Mouse (Mus musculus): ENCODE measurements around the gene H2-Oa. TPM values are rescaled to one million over a fixed set of nuclear protein-coding genes. Genes with fewer than 3 reads are reported as not detected.
"Not testable (repeated sequence)": the region's sequence is repeated elsewhere in the genome, so short reads cannot be mapped to it uniquely, and the experiment has no call there.

H2-Oa gene
- polyA plus RNA-seq, 1 experiment: not detected

- Histone ChIP-seq H3K4me3 (ENCODE audit: insufficient read depth, low read depth, low read length) (peak overlapping the region; percentile 30), H3K27ac (replicated peaks; ENCODE audit: low read depth, low read length) (peak overlapping the region; percentile 39; the same call in 1 of the 2 replicates), H3K4me1 (ENCODE audit: control insufficient read depth, insufficient read depth, insufficient read length, low read length) (no peaks in the 10 kb centered on the region)
Observed at GRCm38 (mm10) chr17:34139416-34139815, 47.3 kb downstream of the H2-Oa start.

- Histone ChIP-seq H3K4me3 (ENCODE audit: insufficient read depth, low read depth, low read length) (no peak overlapping the region), H3K27ac (replicated peaks; ENCODE audit: low read depth, low read length) (no peak overlapping the region), H3K4me1 (ENCODE audit: control insufficient read depth, insufficient read depth, insufficient read length, low read length) (no peaks in the 10 kb centered on the region)
Observed at GRCm38 (mm10) chr17:34140240-34140639, 48.1 kb downstream of the H2-Oa start.

- H3K4me1 ChIP-seq (ENCODE audit: control insufficient read depth, insufficient read depth, insufficient read length, low read length): no peaks in the 10 kb centered on the region
- no peak overlapping the region for H3K27ac ChIP-seq (replicated peaks; ENCODE audit: low read depth, low read length)
- H3K4me3 ChIP-seq (ENCODE audit: insufficient read depth, low read depth, low read length): no peak overlapping the region
Observed at GRCm38 (mm10) chr17:34141448-34141847, 49.3 kb downstream of the H2-Oa start.

GRCm38 (mm10) chr17:34142456-34143010, 50.4 kb downstream of the H2-Oa start:
- Histone ChIP-seq H3K27ac (replicated peaks; ENCODE audit: low read depth, low read length) (peak overlapping the region; percentile 66), H3K4me1 (ENCODE audit: control insufficient read depth, insufficient read depth, insufficient read length, low read length) (no peaks in the 10 kb centered on the region), H3K4me3 (ENCODE audit: insufficient read depth, low read depth, low read length) (0 out of 2 replicates have a peak overlapping the region, but pooled peaks have one; percentile 3)

GRCm38 (mm10) chr17:34143033-34143432, 50.9 kb downstream of the H2-Oa start, which contains the start of gene H2-DMb2:
TSS of gene H2-DMb2 (plus strand) at chr17:34143307.
- H3K4me3 ChIP-seq (ENCODE audit: insufficient read depth, low read depth, low read length): peak within 1 kb of the TSS; percentile 11; the same call in 1 of the 2 replicates
- peak within 1 kb of the TSS; percentile 66 for H3K27ac ChIP-seq (replicated peaks; ENCODE audit: low read depth, low read length)
- H3K4me1 ChIP-seq (ENCODE audit: control insufficient read depth, insufficient read depth, insufficient read length, low read length): no peaks in the 10 kb centered on the region

- H3K4me1 ChIP-seq (ENCODE audit: control insufficient read depth, insufficient read depth, insufficient read length, low read length): no peaks in the 10 kb centered on the region
- peak overlapping the region; percentile 11; the same call in 1 of the 2 replicates for H3K4me3 ChIP-seq (ENCODE audit: insufficient read depth, low read depth, low read length)
- no peak overlapping the region for H3K27ac ChIP-seq (replicated peaks; ENCODE audit: low read depth, low read length)
Observed at GRCm38 (mm10) chr17:34143461-34143860, 51.3 kb downstream of the H2-Oa start.

- H3K4me1 ChIP-seq (ENCODE audit: control insufficient read depth, insufficient read depth, insufficient read length, low read length); H3K27ac ChIP-seq (replicated peaks; ENCODE audit: low read depth, low read length); H3K4me3 ChIP-seq (ENCODE audit: insufficient read depth, low read depth, low read length): not testable (repeated sequence)
Observed at GRCm38 (mm10) chr17:34144221-34144620, 52.1 kb downstream of the H2-Oa start.

Other genes starting within 250 kb of the H2-Oa start
- gene Cd320, start 249.2 kb upstream of the H2-Oa start, polyA plus RNA-seq (2012; ENCODE audit: insufficient read depth, insufficient read length, missing spikeins): 21.6 and 25.3 TPM in 2 replicates
- gene Gm7029, start 218.5 kb upstream of the H2-Oa start, polyA plus RNA-seq (2012; ENCODE audit: insufficient read depth, insufficient read length, missing spikeins): not detected in 2 replicates
- not detected in 2 replicates for gene Kifc1, start 201.7 kb upstream of the H2-Oa start, polyA plus RNA-seq (2012; ENCODE audit: insufficient read depth, insufficient read length, missing spikeins)
- not detected in 2 replicates for gene Platr17, start 187.2 kb upstream of the H2-Oa start, polyA plus RNA-seq (2012; ENCODE audit: insufficient read depth, insufficient read length, missing spikeins)
- 13.6 and 26.9 TPM in 2 replicates for gene Daxx, start 182.9 kb upstream of the H2-Oa start, polyA plus RNA-seq (2012; ENCODE audit: insufficient read depth, insufficient read length, missing spikeins)
- gene Tapbp, start 176.4 kb upstream of the H2-Oa start, polyA plus RNA-seq (2012; ENCODE audit: insufficient read depth, insufficient read length, missing spikeins): 75.7 and 99.3 TPM in 2 replicates
- 9.5 and 11.1 TPM in 2 replicates for gene Zbtb22, start 176.4 kb upstream of the H2-Oa start, polyA plus RNA-seq (2012; ENCODE audit: insufficient read depth, insufficient read length, missing spikeins)
- 16.4 and 20.2 TPM in 2 replicates for gene Rgl2, start 162.8 kb upstream of the H2-Oa start, polyA plus RNA-seq (2012; ENCODE audit: insufficient read depth, insufficient read length, missing spikeins)
- gene Pfdn6, start 152.0 kb upstream of the H2-Oa start, polyA plus RNA-seq (2012; ENCODE audit: insufficient read depth, insufficient read length, missing spikeins): 83.2 and 131 TPM in 2 replicates
- 6.6 and 10.1 TPM in 2 replicates for gene Wdr46, start 151.7 kb upstream of the H2-Oa start, polyA plus RNA-seq (2012; ENCODE audit: insufficient read depth, insufficient read length, missing spikeins)
- gene B3galt4, start 140.9 kb upstream of the H2-Oa start, polyA plus RNA-seq (2012; ENCODE audit: insufficient read depth, insufficient read length, missing spikeins): 2.2 and 2.4 TPM in 2 replicates
- gene Vps52, start 136.5 kb upstream of the H2-Oa start, polyA plus RNA-seq (2012; ENCODE audit: insufficient read depth, insufficient read length, missing spikeins): 23.9 and 29.3 TPM in 2 replicates
- 635 and 763 TPM in 2 replicates for gene Rps18, start 136.3 kb upstream of the H2-Oa start, polyA plus RNA-seq (2012; ENCODE audit: insufficient read depth, insufficient read length, missing spikeins)
- gene H2-K1, start 92.0 kb upstream of the H2-Oa start, polyA plus RNA-seq (2012; ENCODE audit: insufficient read depth, insufficient read length, missing spikeins): 394 and 673 TPM in 2 replicates
- 10.2 and 10.3 TPM in 2 replicates for gene Ring1, start 67.7 kb upstream of the H2-Oa start, polyA plus RNA-seq (2012; ENCODE audit: insufficient read depth, insufficient read length, missing spikeins)
- 214 and 236 TPM in 2 replicates for gene H2-Ke6, start 64.3 kb upstream of the H2-Oa start, polyA plus RNA-seq (2012; ENCODE audit: insufficient read depth, insufficient read length, missing spikeins)
- gene Slc39a7, start 60.7 kb upstream of the H2-Oa start, polyA plus RNA-seq (2012; ENCODE audit: insufficient read depth, insufficient read length, missing spikeins): 40.0 and 44.7 TPM in 2 replicates
- 23.6 and 38.7 TPM in 2 replicates for gene Rxrb, start 60.5 kb upstream of the H2-Oa start, polyA plus RNA-seq (2012; ENCODE audit: insufficient read depth, insufficient read length, missing spikeins)
- gene Col11a2, start 52.9 kb upstream of the H2-Oa start, polyA plus RNA-seq (2012; ENCODE audit: insufficient read depth, insufficient read length, missing spikeins): 0.38 and 1.0 TPM in 2 replicates
- 6.9 and 10.5 TPM in 2 replicates for gene H2-DMa, start 27.2 kb downstream of the H2-Oa start, polyA plus RNA-seq (2012; ENCODE audit: insufficient read depth, insufficient read length, missing spikeins)
- gene Brd2, start 30.3 kb downstream of the H2-Oa start, polyA plus RNA-seq (2012; ENCODE audit: insufficient read depth, insufficient read length, missing spikeins): 82.7 and 86.3 TPM in 2 replicates
- gene H2-DMb2, start 51.0 kb downstream of the H2-Oa start, polyA plus RNA-seq (2012; ENCODE audit: insufficient read depth, insufficient read length, missing spikeins): not detected in 2 replicates
- 11.1 and 14.7 TPM in 2 replicates for gene H2-DMb1, start 60.7 kb downstream of the H2-Oa start, polyA plus RNA-seq (2012; ENCODE audit: insufficient read depth, insufficient read length, missing spikeins)
- gene Tap1, start 95.2 kb downstream of the H2-Oa start, polyA plus RNA-seq (2012; ENCODE audit: insufficient read depth, insufficient read length, missing spikeins): 5.5 and 6.9 TPM in 2 replicates
- 17.4 and 34.6 TPM in 2 replicates for gene Psmb9, start 95.4 kb downstream of the H2-Oa start, polyA plus RNA-seq (2012; ENCODE audit: insufficient read depth, insufficient read length, missing spikeins)
- 20.2 and 21.9 TPM in 2 replicates for gene Psmb8, start 105.4 kb downstream of the H2-Oa start, polyA plus RNA-seq (2012; ENCODE audit: insufficient read depth, insufficient read length, missing spikeins)
- gene Tap2, start 111.2 kb downstream of the H2-Oa start, polyA plus RNA-seq (2012; ENCODE audit: insufficient read depth, insufficient read length, missing spikeins): 23.5 and 27.7 TPM in 2 replicates
- 0.55 and 2.1 TPM in 2 replicates for gene H2-Ob, start 146.6 kb downstream of the H2-Oa start, polyA plus RNA-seq (2012; ENCODE audit: insufficient read depth, insufficient read length, missing spikeins)
- gene H2-Ab1, start 165.3 kb downstream of the H2-Oa start, polyA plus RNA-seq (2012; ENCODE audit: insufficient read depth, insufficient read length, missing spikeins): 71.7 and 90.6 TPM in 2 replicates
- 181 and 183 TPM in 2 replicates for gene H2-Aa, start 195.5 kb downstream of the H2-Oa start, polyA plus RNA-seq (2012; ENCODE audit: insufficient read depth, insufficient read length, missing spikeins)
- 93.0 and 109 TPM in 2 replicates for gene H2-Eb1, start 213.5 kb downstream of the H2-Oa start, polyA plus RNA-seq (2012; ENCODE audit: insufficient read depth, insufficient read length, missing spikeins)
- not detected in 2 replicates for gene H2-Eb2, start 233.3 kb downstream of the H2-Oa start, polyA plus RNA-seq (2012; ENCODE audit: insufficient read depth, insufficient read length, missing spikeins)

Measured in brown adipose tissue, adult 24 weeks (tissue).